Mouse (Mus musculus) ES-Bruce4 (cell line): ENCODE measurements at regions not wholly inside any gene's neighbourhood (a gene's known extent, or its start where the extent isn't known, plus 50 kb on each side); places are given as distances from the start of the nearest gene placed in this dataset.

Experiments
- CTCF ChIP-seq: IDR thresholded peaks from one replicate; pipeline ENCODE4 v1.8.1; 2011; ENCODE audit warnings: low read depth, low read length
- POLR2A ChIP-seq: IDR thresholded peaks from one replicate; pipeline ENCODE4 v1.8.1; 2011; ENCODE audit warnings: low read length; ENCODE audit not compliant: insufficient read depth

DNA sequence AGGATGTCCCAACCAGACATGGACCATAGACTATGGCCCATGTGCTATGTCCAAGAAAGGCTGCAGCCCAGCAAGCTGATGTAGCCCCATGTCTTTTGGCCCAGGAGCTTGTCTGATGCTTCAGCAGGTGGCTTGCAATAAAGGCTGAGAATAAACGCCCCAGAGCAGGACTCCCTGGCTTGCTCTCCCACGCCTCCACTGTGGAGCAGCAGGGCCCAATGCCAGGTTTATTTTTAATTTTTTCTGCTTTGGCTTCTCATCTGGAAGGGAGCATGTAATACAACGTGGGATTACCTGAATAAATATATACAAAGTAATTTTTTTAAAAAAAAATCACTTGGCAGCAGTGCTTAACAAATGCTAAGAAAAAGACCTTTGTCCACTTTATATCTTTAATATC lies 125.7 kb downstream of the Ccdc71l start:
- TF ChIP-seq CTCF (no peak), POLR2A (no peak)
